Mouse (Mus musculus) layer of hippocampus, adult 2 months (tissue): ENCODE measurements around the gene Gadd45gip1. TPM values are rescaled to one million over a fixed set of nuclear protein-coding genes. Genes with fewer than 3 reads are reported as not detected.

Experiments
- DNase-seq, 2 experiments: peaks; one replicate each; pipeline ENCODE4 v3.0.0; 2022; ENCODE audit warnings: low spot score in 2 of 2
- H3K27ac ChIP-seq: fragments of 200-600 bp; 2 replicates; pipeline ENCODE4 v1.8.1; 2022
- H3K4me3 ChIP-seq: fragments of 200-600 bp; 2 replicates; pipeline ENCODE4 v1.8.1; 2022; ENCODE audit warnings: mild to moderate bottlenecking
- CTCF ChIP-seq: fragments of 200-600 bp; conservative IDR thresholded peaks from 2 replicates; pipeline ENCODE4 v1.8.1; 2022; ENCODE audit warnings: antibody characterized with exemption, mild to moderate bottlenecking, moderate library complexity
- long read RNA-seq, 2 experiments: library from polyadenylated mRNA; stranded (forward); transcript quantifications; one replicate each; pipeline ENCODE4 v2.0.0; 2021; ENCODE audit warnings: borderline mapping rate in 2 of 2
- total RNA-seq, 2 experiments: library from RNA; stranded (reverse); gene quantifications; 2 replicates each; pipeline ENCODE4 v1.2.3; 2021

The Gadd45gip1 gene
- total RNA-seq, result 10 to 100 TPM; 23.3 to 26.1 TPM
- long read RNA-seq, experiment 1, transcript Gadd45gip1-201 (2 exons, 2,494 nt), result major isoform, 27 of 140 reads
- long read RNA-seq, experiment 1, partial matches to known transcripts, result 0 of 140 reads
- long read RNA-seq, experiment 1, other reads (novel, unspliced or antisense), result 113 of 140 reads
- long read RNA-seq, experiment 2, transcript Gadd45gip1-201 (2 exons, 2,494 nt), result major isoform, 42 of 148 reads
- long read RNA-seq, experiment 2, partial matches to known transcripts, result 0 of 148 reads
- long read RNA-seq, experiment 2, other reads (novel, unspliced or antisense), result 106 of 148 reads

- peak; percentile 35 for TF ChIP-seq CTCF
- Histone ChIP-seq H3K27ac (peak within 1 kb of the TSS; percentile 98), H3K4me3 (peak within 1 kb of the TSS; percentile 87)
- DNase-seq, result no peak
Observed at GRCm38 (mm10) chr8:84831490-84831889, at the start of gene Gadd45gip1. Gadd45gip1 (plus strand) TSS chr8:84831522.

DNA sequence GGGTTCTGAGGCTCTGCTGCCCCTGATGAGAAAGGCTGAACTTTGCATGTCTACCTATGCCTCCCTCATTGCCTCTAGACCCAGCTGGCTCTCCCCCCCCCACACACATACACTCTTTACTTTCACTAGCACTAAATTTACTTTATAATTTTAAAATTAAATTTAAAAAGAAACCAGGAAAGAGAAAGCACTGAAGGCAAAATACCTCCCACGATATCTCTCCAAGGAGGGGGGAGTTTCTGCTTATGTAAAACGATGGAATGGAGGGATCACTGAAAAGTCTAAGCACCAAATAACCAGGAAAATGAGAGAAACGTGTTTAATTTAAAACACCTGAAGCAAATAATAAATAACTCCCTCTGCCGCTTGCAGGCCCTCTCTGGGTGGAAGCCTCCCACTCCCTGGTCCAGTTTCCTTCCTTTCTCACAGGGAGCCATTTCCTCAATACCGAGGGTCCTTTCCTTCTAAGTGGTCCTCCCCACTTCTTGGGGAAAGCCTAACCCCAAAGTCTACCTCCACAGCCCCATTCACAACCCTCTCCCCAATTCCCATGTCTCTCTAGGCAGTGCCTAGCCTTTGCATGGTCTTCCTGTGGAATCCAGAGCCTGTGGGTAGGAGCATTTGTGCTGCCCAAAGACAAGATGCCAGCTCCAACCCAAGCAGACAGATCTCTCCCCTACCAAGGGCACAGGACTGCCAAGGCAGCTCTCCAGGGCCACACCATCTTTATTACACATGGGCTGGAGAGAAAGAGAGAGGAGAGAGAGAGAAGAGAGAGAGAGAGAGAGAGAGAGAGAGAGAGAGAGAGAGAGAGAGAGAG, 49.4 kb upstream of the Gadd45gip1 start:
- H3K27ac ChIP-seq, result peak overlapping the region; percentile 97
- no peak for TF ChIP-seq CTCF
- no peak for DNase-seq
- peak overlapping the region; percentile 31; the same call in 1 of the 2 replicates for H3K4me3 ChIP-seq

DNA sequence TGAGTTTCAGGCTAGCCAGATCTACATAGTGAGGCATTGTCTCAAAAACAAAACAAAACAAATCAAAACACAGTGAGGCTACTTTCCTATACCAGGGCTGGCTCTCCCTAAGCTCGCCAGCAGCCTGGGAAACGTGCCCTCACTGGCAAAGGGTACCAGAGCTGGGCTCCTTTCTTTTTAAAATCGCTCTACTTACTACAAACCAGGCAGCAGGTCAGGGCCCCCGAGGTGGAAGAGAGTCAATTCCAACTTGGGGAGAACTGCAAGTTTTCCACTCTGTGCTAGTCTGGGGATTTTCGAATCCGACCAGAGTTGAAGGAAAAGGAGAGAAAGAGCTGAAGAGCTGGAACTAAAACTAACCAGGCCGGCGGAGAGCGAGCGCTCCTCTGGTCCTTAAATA, 48.6 kb upstream of the Gadd45gip1 start:
- no peak for TF ChIP-seq CTCF
- Histone ChIP-seq H3K4me3 (peak overlapping the region; percentile 28), H3K27ac (peak overlapping the region; percentile 97)
- DNase-seq, result peak in 1 of 2 experiments; percentile 54

- Histone ChIP-seq H3K27ac (peak overlapping the region; percentile 97), H3K4me3 (peak overlapping the region; percentile 57; the same call in 1 of the 2 replicates)
- no peak for DNase-seq
- no peak for TF ChIP-seq CTCF
Observed at GRCm38 (mm10) chr8:84783198-84783918, 48.0 kb upstream of the Gadd45gip1 start.

DNA sequence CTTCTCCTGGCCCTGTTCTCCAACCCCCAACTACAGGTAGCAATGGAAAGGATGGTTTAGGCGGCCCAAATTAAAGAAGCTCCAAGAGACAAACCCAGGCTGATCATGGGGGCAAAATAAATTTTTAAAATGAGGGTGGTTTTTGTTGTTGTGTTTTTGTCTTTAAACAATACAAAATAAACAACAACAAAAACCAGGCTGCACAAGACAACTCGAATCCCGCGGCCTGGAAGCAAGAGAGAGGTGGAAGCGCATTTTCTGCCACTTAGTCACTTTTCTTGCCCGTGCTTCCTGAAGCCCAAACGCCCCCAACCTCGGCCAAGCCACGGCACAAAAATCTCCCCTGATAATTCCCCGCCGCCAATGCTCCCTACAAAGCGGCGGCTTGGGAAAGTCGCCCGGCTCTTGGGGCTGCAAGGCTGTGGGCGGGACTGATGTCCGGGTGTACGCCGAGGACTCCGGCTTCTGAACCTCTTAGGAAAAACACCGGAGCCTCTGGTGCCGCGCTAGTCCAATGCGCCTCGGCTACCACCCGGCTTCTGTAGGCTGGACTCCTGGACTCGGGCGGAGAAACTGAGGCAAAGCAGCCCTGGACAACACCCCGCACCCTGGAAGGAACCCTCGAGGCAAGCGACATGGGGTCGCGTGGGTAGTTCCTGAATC, 47.3 kb upstream of the Gadd45gip1 start:
- peak overlapping the region; percentile 57 for H3K4me3 ChIP-seq
- TF ChIP-seq CTCF, result no peak
- H3K27ac ChIP-seq, result peak overlapping the region; percentile 97
- no peak for DNase-seq

DNA sequence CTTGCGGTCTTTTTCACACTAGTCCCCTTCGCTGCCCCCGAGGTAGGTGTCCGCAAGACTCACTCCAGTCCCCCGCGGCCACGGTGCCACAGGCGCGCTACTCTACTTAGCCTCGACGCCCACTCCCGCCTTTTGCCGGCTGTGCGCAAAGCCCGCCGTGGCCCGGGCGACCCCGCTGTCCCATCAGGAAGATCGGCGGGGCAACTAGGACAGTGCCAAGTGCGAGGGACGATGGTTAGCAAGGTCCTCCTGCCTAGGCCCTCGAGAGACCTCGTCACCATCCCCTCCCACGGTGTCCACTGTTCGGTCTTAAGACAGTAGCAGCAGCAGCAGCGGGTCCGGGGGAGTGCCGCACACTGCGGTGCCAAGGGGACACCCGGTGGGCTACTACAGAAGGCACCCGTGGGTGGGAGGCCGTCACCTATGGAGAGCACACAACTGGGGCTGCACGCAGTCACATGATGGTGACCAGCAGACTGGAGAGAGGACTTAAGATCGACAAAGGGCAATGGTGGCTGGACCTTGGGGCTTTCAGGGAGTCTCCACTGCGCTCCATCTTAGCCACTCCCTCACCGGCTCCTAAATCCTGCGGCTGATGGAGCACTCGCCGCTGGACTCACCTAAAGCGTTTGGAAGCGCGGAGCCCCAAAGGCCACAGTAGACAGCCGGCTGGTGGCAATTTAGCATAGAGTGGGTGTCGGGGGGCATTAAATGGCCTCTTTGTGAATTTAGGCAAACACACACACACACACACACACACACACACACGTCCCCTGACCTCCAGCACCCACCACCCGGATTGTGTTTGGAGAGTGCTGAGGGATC, 46.4 kb upstream of the Gadd45gip1 start:
- TF ChIP-seq CTCF, result no peak
- peak overlapping the region; percentile 97 for H3K27ac ChIP-seq

GRCm38 (mm10) chr8:84785506-84785755, 45.9 kb upstream of the Gadd45gip1 start:
- TF ChIP-seq CTCF, result no peak
- no peak for DNase-seq
- Histone ChIP-seq H3K27ac (peak overlapping the region; percentile 97), H3K4me3 (no peak overlapping the region; the same call in 1 of the 2 replicates)

More for the DNA sequence above, 46.4 kb upstream of the Gadd45gip1 start:
- H3K4me3 ChIP-seq, result peak overlapping the region; percentile 57
- no peak for DNase-seq

- DNase-seq, result peak in 1 of 2 experiments; percentile 73
- no peak for TF ChIP-seq CTCF
- Histone ChIP-seq H3K27ac (peak overlapping the region; percentile 97), H3K4me3 (peak overlapping the region; percentile 36)
Observed at GRCm38 (mm10) chr8:84785756-84786677, 45.3 kb upstream of the Gadd45gip1 start.

DNA sequence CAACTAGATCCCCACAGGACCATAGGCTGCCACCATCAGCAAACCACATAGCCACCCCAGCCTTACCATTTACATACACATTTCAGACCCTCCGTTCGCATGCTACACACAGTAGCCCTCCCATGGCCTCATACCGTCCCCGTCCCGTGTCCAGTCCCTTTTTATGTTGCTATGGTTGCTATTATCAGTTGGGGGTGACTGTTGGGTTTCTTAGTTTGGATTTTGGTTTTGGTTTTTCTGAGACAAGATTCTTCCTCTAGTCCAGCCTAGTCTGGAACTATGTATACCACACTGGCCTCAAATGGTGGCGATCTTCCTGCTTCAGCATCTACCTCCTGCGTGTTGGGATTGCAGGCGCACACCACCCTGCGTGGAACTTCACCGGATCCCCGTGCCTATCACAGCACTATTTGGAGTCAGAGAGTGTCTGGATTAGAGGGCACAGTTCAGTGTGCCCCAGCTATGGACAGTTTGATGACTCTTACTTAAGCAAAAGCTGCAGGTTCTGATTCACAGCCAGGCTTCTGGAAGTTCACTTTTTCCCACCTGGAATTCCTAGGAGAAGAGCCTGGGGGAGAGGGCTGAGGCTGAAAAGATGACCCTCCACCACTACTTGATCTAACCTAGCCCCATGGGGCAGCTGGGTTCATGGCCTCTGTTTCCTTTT, 44.4 kb upstream of the Gadd45gip1 start:
- Histone ChIP-seq H3K4me3 (no peak overlapping the region; the same call in 1 of the 2 replicates), H3K27ac (peak overlapping the region; percentile 97)
- DNase-seq, result no peak
- no peak for TF ChIP-seq CTCF

DNA sequence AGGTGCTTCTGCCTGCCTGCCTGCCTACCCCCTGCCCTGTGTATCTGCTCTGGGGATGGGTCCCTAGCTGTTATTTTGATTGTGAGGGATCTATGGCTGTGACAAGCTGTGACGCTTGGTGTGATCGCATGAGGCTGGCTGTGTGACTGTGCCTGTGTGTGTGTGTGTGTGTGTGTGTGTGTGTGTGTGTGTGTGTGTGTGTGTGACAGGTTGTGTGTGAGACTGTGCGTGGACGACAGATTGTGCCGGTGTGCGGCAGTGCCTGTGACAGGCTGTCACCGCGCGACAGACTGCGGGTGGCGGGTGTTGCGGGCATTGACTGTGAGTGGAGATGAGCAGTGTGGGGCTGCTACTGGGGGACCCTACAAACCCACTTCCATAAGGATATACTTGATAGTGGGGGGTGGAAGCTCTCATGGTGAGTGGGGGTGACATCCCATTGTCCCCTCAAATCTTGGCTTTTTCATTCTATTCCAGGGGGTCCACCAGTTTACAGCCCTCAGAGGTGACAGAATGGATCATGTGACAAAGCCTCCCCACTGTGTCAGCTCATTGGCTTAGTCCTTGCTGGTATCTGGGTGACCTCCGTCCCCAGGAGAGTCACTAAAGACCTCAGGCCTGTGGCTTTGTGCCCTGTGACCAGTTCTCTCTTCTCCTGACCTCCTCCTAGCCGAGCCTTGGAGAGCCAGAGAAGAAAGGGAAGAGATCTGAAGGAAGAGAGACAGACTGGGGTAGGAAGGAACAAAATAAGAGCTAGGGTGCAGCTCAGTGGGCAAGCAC, 43.6 kb upstream of the Gadd45gip1 start:
- Histone ChIP-seq H3K27ac (peak overlapping the region; percentile 97), H3K4me3 (no peak overlapping the region)
- peak in 1 of 2 experiments; percentile 65 for DNase-seq
- no peak for TF ChIP-seq CTCF
